Mouse (Mus musculus) c-Kit-positive CD71-positive TER-119-positive erythroid progenitor cells, embryonic 14.5 days (primary cell): ENCODE data around the gene Arhgef15.
A peak's percentile ranks its signal among the peaks of the same experiment; 100 is the strongest.
"Not testable (repeated sequence)": the region's sequence is repeated elsewhere in the genome, so short reads cannot be mapped to it uniquely, and the experiment has no call there.

Experiments
- DNase-seq: peaks from one replicate; pipeline ENCODE4 v3.0.0-alpha.2; 2013; ENCODE audit warnings: low spot score

The Arhgef15 gene

DNA sequence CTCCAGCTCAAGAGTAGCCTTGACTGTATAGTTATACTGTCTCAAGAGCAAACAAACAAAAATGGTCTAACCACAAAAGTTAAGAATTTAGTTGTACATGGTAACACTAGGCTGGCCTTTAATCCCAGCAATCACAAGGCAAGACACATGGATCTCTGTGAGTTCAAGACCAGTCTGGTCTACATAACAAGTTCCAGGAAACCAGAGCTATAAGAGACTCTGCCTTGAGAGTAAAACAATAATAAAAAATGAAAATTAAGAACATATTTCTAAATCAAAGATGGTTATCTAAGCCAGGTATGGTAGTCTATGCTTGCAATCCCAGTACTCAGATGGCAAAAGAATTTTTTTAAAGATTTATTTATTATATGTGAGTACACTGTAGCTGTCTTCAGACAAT, 7.8 kb upstream of the Arhgef15 start:
- DNase-seq, result no peak

DNA sequence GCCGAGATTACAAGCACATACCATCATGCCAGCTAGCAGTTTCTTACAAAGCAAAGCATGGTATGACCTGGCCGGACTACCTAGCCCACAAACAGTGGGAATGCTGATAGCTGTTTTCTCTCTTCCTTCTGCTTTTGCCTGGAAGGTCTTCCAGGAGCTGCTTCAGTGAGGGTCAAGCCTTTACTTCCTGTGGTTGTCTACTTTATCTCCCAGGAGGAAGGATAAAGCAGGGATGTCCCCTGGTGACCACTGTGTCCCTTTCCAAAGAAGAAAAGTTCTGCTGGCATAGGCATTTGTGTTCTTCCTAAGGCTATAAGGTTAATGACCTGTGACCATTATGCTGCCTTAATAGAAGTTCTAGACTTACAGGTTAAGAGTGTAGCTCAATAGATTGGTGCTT, 6.1 kb upstream of the Arhgef15 start:
- no peak for DNase-seq

DNA sequence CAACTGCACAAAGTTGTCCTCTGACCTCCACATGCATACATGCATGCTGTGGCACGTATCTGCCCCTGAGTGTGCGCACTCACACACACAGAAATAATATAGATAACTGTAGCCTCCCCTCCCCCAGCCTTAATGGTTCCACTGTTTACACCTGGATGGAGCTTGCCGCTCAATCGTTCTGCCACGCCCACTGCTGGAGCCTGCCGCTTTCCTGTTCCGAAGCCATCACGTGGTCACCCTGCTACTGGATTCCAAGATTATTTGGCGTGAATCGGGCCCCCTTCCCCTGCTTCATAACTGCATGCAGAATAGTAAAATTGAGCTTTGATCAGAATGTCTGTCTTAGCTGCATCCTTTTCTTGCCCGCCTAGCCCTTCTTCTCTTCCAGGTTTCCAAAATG, 4.9 kb upstream of the Arhgef15 start:
- not testable (repeated sequence) for DNase-seq

DNA sequence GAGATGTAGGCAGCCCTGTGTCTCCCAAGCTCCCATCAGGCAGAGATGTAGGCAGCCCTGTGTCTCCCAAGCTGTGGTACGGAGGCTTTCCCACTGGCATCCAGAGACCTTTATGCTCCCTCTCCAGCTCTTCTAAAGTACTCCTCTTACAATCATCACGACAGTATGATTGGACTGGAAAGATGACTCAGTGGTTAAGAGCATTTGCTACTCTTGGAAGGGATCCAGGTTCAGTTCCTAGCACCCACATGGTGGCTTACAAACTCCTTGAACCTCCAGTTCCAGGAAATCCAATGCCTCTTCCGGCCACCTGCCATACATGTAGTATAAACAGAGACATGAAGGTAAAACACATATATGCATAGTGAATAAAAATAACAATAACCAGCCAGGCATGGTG, 4.3 kb upstream of the Arhgef15 start:
- no peak for DNase-seq

DNA sequence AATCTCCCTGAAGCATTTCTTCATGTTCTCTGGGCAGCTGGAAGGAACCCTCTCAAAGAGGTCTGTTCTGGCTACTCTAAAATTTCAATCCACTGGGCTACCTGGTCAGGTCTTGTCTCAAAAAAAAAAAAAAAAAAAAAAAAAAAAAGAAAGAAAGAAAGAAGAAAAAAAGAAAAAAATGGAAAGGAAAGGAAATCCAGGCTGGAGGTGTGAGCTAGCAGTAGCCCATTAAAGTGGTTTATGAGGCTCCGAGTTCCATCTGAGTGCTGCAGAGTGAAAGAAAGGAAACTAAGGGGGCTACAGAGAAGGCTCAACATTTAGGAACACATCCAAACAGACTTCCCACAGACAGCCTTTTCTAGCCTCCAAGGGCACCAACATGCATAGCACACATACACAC, 691 bp upstream of the Arhgef15 start:
- no peak for DNase-seq

DNA sequence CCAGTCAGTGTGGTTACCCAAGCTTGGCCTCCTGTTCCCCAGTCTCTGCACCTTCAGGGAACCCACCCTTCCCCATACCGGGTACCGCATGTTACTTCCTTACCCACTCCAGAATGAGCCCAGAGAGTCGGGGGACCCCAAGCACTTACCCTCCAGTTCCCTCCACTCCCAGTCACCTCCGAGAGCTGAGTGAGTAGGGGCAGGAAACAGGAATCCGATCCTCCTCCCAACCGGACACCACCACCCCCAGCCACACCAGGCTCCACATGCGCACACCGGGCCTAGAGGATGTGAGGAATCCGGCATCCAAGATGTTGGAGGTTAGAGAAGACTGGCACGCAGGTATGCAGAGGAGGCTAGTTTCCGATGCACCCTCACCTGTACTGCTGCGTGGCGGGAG, 583 bp downstream of the Arhgef15 start:
- DNase-seq, result no peak

DNA sequence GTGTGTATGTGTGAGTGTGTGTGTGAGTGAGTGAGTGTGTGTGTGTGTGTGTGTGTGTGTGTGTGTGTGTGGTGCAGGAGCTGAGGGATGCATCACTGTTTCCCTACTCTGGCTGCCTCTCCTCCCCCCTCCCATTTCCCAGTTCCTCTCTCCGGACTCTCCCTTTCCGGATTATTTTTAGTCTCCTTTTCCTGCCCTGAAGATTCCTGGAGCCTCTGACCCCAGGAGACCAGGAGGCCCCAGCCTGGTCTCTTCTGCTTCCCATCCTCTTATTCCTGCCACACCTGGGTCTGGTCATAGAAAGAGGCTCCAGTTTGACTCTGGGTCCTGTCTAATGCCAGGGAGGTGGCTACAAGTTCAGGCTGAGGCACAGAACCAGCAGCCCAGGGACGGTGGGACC, 1.2 kb downstream of the Arhgef15 start:
- no peak for DNase-seq

DNA sequence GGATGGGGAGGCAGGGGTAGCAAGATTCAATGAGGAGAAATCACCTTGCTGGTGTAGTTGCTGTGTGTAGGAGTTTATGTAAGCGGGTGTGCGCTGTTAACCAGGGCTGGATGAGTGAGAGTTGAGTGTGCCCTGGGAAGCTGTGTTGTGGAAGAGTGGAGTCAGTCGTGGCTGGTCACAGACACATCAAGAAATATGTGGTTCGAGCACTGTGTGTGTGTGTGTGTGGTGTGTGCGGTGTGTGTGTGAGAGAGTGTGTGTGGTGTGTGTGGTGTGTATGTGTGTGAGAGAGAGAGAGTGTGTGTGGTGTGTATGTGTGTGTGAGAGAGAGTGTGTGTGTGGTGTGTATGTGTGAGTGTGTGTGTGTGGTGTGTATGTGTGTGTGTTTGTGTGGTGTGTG, 1.8 kb downstream of the Arhgef15 start:
- no peak for DNase-seq

DNA sequence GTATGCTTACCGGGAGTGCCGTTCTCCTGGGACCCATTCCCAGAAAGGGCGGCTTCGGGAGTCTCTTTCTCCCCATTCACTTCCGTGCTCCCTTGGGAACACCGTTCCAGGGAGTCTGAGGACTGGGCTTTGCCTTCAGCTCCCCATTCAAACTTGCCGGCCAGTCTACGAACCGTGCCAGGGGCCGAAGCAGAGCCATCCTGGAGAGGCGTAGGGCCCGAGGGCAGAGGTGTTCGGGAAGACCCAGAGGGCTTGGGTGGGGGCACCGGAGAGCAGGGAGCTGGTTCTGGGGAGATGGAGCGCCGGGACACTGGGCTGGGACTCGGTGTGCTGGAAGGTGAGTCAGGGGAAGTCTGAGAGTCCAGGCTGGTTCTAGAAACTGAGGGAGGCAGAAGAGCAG, 2.9 kb downstream of the Arhgef15 start:
- DNase-seq, result no peak

DNA sequence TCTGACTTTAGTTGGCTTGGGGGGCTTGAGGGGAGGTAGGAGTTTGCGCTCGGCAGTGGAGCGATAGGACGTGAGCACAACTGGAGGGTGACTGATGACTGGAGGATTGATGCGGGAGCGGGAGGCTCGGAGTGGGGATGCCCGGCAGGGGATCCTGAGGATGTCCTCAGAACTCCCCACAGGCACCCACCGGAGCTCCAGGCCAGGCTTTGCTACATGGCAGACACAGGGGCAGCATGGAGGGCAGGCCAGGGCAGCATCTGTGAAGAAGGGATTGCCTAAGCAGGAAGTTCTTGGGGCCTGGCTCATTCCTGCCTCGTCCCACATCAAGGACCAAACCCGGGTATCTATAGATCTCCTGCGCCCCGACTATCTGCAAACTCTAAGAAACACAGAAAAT, 3.4 kb downstream of the Arhgef15 start:
- DNase-seq, result no peak

DNA sequence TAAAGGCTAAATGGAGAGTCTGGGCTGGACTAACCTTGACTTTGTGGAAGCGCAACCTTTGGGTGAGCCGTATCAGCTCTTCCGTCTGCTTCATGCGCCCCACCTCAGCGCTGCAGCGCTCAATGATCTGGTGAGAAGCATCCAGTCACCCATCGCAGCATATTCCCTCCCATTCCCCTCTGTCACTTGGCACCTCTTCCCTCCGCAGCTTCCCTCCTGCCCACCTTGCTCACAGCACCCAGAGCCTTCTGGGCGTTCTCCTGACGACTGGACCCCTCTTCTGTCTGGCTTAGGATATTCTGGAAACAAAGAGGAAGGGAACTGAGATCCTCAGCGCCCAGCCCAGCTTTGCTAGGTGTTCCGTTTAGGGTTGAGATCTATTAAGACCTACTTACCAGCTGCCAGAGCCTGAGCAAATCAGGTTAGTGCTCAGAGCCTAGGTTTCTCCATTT, 9.7 kb downstream of the Arhgef15 start:
- no peak for DNase-seq

DNA sequence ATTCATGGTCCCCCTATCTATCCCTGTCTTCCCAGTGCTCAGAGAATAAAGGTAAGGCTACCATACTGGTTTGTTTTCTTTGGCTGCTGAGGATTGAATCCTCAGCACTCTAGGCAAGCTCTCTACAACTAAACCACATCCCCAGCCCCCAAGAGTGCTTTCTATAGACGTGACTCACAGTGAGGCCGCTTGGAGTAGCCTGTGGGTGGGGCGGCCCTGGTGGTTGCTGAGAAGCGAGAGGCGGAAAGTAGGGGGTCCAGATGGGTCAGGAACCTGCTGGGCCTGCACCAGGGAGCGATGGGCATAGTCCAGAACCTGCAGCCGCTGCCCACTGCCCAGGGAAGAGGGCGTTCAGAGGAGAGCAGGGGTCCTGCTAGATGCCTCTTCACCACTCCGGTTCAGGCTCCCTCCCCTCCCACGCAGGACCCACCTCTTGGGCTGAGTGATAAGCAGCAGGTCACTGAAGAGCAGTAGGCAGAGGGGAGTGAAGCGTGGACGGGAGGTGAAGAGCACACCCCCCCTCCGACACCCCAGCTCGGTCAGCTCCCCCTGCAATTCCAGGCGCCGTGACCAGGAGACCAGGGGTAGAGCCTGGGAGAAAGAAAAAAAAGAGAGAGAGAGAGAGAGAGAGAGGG, 10.4 kb downstream of the Arhgef15 start:
- no peak for DNase-seq

DNA sequence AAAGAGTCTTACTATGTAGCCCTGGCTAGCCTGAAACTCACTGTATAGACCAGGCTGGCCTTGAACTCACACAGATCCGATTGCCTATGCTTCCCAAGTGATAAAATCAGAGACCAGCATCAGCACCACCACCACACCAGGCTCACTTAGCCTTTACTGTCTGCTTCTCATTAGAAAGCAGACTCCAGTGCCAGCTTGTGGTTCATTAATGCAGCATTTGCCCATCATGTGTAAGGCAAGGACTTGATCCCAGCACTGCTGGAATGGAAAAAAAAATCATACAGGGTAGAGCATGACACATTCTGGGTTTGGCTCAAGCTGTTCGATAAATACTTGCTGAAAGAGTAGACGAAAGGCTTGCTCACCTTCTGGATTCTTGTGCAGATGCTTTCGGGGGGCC, 11.3 kb downstream of the Arhgef15 start:
- no peak for DNase-seq

DNA sequence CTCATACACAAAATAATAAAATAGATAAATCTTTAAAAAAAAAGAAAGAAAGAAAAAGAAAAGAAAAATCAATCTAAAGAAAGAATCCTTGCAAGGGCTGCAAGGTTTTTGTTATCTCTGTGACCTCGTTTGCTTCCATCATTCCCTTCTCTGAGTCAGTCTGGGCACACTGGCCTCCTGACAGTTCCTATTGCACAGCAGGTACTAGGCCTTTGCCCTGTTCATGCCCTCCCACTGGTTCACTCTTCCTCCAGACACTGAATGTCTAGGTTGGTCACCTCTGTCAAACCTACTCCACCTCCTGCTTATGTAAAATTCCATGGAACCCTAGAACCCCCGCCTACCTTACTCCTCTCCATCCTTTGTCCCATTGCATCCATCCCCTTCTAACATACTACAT, 12.0 kb downstream of the Arhgef15 start:
- no peak for DNase-seq

DNA sequence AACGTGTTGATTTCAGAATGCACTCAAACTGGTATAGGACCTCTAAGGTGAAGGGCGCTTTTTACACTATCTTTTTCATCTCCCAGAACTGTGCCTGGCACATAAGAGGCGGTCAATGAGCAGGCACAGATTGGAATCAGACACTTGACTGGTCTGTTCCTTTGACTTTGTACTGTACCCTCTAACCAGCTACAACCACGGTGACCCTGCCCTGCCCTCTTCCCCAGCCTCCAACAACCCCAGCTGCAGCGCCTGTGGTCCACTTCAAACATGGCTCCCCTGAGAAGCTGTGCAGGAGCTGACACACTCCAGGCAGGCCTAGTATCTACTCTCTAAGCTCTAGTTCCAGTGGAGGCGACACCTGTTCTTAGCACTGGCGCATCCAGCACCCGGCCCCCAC, 14.5 kb downstream of the Arhgef15 start:
- DNase-seq, result no peak

DNA sequence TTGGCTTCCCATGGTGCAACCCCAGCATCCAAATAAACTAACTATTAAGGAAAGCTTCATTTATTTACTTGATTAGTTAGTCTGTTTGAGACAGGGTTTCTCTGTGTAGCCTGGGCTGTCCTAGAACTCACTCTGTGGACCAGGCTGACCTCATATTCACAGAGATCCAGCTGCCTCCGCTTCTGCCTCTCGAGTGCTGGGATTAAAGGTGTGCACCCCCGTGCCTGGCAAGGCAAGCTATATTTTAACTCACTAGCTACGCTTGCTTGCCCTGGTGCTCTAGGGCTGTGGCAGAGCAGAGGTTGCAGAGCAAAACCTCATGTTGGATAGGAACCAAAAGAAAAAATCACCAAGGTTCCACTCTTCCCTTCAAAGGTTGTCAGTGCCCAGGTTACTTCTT, 16.8 kb downstream of the Arhgef15 start:
- no peak for DNase-seq

DNA sequence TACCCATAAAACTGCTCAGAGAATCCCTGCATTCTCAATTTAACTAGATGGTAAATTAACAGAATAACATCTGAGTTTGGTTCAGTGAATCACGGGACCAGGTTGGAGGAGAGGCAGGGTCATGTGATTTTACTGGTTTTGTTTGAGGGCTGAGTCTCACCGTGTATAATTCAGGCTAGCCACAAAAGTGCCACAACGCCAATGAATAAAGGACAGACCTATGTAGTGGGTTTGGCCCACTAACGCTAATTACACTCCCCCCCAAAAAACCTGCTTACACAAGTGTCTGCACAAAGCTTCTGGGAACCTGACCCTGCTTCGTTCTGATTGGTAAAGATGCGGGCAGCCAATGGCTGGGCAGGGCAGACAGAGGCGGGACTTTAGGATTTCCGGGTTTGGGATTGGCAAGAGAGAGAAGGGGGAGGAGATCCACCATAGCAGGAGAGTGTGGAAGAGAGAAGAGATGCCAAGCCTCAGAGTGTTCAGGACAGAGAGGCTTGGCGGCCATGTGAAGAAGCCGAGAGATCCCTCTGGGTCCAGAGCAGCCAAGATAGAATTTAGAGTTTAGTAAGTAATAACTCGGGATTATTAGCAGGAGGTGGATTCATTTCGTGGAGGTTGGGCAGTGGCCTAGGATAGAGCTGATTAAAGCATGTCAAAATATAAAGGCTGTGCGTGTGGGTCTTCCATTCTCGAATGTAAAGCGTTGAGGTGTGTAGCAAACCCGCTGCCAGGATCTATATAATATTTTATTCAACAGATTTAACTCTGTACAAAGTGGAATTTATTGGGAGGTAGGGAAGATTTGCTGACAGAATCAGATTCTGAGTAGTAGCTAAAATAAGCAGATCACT, 17.6 kb downstream of the Arhgef15 start:
- peak; percentile 86 for DNase-seq

DNA sequence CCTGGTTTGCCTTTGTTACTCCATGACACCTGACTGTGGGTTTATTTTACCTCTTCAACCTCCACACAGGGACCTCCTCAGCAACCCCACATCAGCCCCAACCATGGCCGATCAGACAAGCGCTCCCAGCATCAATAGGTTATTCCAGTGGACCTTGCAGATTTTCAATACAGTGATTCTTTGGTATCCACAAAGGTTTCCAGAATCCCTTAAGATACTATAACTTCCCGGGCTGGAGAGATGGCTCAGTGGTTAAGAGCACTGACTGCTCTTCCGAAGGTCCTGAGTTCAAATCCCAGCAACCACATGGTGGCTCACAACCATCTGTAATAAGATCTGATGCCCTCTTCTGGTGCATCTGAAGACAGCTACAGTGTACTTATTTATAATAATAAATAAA, 20.3 kb downstream of the Arhgef15 start:
- DNase-seq, result not testable (repeated sequence)

DNA sequence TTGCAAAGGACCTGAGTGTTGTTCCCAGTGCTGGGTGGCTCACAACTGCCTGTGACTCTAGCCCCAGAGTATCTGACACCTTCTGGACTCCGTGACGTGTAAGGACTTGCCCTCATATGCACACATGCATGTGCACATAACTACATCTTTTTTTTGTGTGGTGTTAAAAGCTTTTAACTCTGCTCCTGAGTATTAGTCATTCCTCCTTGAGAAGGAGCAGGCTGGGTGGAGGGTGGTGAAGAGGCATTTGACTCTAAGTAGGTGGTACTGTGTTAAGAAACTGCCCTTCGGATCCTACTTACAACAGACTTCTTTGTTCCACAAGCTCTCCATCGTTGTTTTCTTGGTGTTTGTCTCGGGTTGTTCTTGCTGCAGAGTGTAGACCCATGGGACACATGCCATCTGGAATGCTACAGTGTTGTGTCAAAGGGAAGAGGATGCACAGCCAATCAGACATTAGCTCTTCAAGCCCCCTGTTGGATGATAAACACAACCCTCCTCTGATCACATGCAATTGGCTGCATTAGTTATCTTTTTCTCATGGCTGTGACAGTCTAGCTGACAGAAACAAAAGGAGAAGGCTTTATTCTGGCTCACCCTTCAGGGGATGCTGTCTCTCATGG, 23.3 kb downstream of the Arhgef15 start:
- no peak for DNase-seq

DNA sequence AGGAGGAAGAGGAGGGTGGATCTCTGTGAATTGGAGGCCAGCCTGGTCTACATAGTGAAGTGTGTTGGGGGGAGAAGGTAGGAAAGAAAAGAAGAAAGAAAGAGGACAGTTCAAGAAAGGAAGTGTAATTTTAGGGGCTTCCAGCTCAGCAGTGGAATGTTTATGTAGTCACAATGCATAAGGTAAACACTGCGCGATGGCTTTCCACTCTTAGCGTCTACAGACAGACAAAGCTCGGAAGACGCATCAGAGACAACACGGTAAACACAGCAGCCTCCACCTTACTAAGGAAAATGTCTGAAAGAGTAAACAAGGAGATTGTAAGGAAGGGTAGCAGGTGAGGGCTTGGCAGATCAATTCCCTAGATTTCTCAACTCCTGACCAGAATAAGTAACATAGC, 27.3 kb downstream of the Arhgef15 start:
- DNase-seq, result no peak

DNA sequence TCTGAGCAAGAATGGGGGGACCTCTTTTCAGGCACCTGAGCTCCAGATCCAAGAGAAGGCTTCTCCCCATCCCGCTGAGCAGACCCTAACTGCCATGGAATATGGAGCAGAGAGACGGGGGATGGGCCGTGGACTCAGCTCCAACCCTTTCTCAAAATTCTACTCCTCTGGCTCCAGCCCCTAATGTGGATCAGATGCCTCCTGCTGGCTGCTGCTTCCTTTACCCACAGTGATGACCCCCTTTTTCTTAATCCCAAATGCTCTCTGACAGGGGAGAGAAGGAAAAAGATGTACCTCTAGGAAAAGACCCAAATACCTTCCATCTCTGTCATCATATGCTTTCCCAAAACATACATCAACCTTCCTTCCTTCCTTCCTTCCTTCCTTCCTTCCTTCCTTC, 30.3 kb downstream of the Arhgef15 start, which contains the start of gene Odf4:
TSS of gene Odf4 (minus strand) at position 101 of the 400 bp plus-strand sequence.
- DNase-seq, result no peak

DNA sequence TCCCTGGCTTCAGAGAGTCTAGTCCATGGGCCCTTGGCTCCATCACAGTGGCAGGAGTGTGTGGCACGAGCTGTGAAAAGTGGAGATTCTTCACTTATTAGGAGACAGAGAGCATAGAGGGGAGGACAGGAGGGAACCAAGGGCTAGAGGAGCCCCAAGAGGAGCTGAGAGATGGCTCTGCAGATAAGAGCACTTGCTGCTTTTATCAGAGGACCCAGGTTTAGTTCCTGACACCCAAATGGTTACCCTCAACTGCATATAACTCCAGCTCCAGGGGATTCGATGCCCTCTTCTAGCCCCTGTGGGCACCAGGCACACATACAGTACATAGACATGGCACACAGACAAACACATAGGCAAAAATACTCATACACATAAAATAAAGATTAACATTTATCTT, 32.5 kb downstream of the Arhgef15 start:
- no peak for DNase-seq

DNA sequence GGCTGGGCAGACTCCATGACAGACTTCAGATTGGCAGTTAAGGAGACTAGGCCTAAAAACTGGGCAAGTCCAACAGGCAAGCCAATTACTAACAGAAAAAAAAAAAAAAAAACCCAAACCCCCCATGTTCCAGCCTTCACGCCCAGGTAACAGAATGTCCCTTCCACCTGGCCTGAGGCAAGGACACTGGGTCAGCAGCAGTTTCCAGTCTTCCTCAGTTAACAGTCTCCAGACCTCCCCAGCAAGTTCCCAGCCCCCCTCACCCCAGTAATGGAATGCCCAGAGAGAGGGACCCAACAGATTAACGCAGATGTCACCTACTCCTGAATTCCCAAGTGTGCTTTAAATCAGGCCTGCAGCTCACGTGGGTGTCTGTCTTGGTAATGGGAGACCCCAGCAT, 34.1 kb downstream of the Arhgef15 start:
- DNase-seq, result no peak
